Mouse (Mus musculus): ENCODE measurements around the gene Rbms3. TPM values are rescaled to one million over a fixed set of nuclear protein-coding genes. Genes with fewer than 3 reads are reported as not detected.

Rbms3 gene
- polyA plus RNA-seq, 1 experiment from 2014 or later = 86.1 TPM

DNA sequence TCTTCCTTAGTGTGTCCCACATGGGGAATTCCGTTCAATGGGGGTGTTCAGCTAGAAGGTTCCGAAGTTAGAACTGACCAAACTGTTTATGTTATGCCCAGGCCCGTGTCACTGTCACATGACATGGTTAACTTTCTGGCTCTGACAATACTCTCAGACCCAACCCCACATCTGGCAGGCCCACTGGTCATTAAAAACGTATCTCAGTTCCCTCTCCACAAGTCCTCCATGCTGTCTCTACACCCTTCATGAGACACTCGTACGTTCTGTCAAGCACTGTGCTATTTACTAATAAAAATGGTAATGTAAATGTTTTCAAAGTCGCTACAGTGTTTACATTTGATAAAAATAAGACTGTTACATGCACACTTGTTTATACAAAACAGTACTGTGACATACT, 837.9 kb downstream of the Rbms3 start:
- Histone ChIP-seq H3K27ac (replicated peaks; ENCODE audit: low read depth, low read length) (no peak overlapping the region), H3K9me3 (ENCODE audit: control insufficient read depth, low read length) (no peaks in the 10 kb centered on the region), H3K36me3 (ENCODE audit: control insufficient read depth, insufficient read depth, low read length) (0 out of 2 replicates have a peak, but pooled peaks cover 6% of the 10 kb centered on the region), H3K4me2 (ENCODE audit: low read depth, low read length) (no peak overlapping the region), H3K4me3 (ENCODE audit: low read depth, low read length) (no peak overlapping the region), H3K4me1 (ENCODE audit: control insufficient read depth, insufficient read depth, low read length) (peaks cover under 1% of the 10 kb centered on the region; the same call in 1 of the 2 replicates), H3K27me3 (replicated peaks; ENCODE audit: control insufficient read depth, insufficient read depth, low read length) (no peaks in the 10 kb centered on the region), H3K9ac (ENCODE audit: low read depth, low read length) (no peak overlapping the region)
- 77% methylated on average over 7 of the region's 7 CpGs for WGBS
- DNase-seq (ENCODE audit: low spot score) = no peak
- no peak for ATAC-seq (ENCODE audit: low read depth)

GRCm38 (mm10) chr9:116786136-116787046, 843.3 kb downstream of the Rbms3 start:
- Histone ChIP-seq H3K36me3 (ENCODE audit: control insufficient read depth, insufficient read depth, low read length) (0 out of 2 replicates have a peak, but pooled peaks cover 6% of the 10 kb centered on the region), H3K4me1 (ENCODE audit: control insufficient read depth, insufficient read depth, low read length) (peaks cover 6% of the 10 kb centered on the region; the same call in 1 of the 2 replicates), H3K27ac (replicated peaks; ENCODE audit: low read depth, low read length) (peak overlapping the region; percentile 66), H3K9ac (ENCODE audit: low read depth, low read length) (no peak overlapping the region), H3K9me3 (ENCODE audit: control insufficient read depth, low read length) (no peaks in the 10 kb centered on the region), H3K4me2 (ENCODE audit: low read depth, low read length) (no peak overlapping the region), H3K27me3 (replicated peaks; ENCODE audit: control insufficient read depth, insufficient read depth, low read length) (no peaks in the 10 kb centered on the region), H3K4me3 (ENCODE audit: low read depth, low read length) (no peak overlapping the region)
- DNase-seq (ENCODE audit: low spot score) (peak; percentile 48), ATAC-seq (ENCODE audit: low read depth) (no peak)
- 37% methylated on average over 11 of the region's 11 CpGs for WGBS

DNA sequence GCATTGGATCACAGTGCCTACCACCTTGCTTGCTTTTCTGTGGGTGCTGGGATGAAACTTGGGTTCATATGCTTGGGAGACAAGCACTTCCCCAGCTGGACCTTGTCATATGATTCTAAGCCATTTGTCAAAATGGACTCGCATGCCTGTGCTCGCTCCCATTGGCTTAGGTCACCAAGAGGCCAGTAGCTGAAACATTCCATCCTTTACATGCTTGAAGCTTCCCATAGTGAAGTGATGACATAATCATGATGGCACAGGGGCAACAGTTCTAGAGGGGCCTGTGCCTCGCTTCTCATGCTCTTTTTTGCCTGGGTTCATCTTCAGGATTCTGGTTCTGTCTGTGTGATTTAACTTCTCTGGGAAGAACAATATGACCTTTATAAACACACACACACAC, 857.9 kb downstream of the Rbms3 start:
- Histone ChIP-seq H3K27ac (replicated peaks; ENCODE audit: low read depth, low read length) (no peak overlapping the region), H3K9me3 (ENCODE audit: control insufficient read depth, low read length) (no peaks in the 10 kb centered on the region), H3K36me3 (ENCODE audit: control insufficient read depth, insufficient read depth, low read length) (no peaks in the 10 kb centered on the region), H3K4me2 (ENCODE audit: low read depth, low read length) (no peak overlapping the region), H3K27me3 (replicated peaks; ENCODE audit: control insufficient read depth, insufficient read depth, low read length) (no peaks in the 10 kb centered on the region), H3K9ac (ENCODE audit: low read depth, low read length) (no peak overlapping the region), H3K4me3 (ENCODE audit: low read depth, low read length) (no peak overlapping the region), H3K4me1 (ENCODE audit: control insufficient read depth, insufficient read depth, low read length) (no peaks in the 10 kb centered on the region)
- WGBS = 68% methylated on average over 3 of the region's 3 CpGs
- ATAC-seq (ENCODE audit: low read depth) (no peak), DNase-seq (ENCODE audit: low spot score) (peak; percentile 61)

DNA sequence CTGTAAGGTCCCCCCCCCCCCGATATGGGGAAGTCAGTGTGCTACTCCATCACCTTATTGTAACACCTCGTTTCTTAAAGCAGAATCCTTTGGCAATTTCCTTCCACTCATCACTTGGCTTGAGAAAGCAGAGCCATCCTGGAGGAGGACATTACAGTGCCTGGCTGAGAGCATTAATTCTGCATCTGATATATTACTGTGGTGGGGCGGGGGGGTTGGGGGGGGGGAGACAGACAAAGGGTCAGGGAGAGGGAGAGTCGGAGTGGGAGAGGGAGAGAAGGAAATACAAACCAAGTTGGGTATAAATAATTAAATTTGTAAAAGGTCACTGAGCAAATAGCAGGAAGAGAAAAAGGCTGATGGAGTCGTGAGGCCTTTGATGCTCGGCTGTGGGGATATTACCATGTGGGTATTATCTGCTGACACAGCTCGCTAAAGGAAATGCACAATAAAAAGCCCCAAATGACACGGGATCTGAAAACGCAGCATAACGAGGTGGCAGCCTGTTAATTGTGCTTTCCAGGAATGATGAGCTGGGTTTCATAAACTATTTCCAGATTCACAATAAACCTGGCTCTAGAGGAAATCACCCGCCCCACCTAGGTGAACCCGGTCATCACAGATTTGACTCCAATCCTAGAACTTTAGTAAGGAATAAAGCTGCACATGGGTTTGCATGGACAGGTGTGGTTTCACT, 860.2 kb downstream of the Rbms3 start:
- no peak overlapping the region for H3K4me2 ChIP-seq (ENCODE audit: low read depth, low read length)
- no peak overlapping the region for H3K4me3 ChIP-seq (ENCODE audit: low read depth, low read length)
- no peaks in the 10 kb centered on the region for H3K27me3 ChIP-seq (replicated peaks; ENCODE audit: control insufficient read depth, insufficient read depth, low read length)
- no peaks in the 10 kb centered on the region for H3K36me3 ChIP-seq (ENCODE audit: control insufficient read depth, insufficient read depth, low read length)
- ATAC-seq (ENCODE audit: low read depth) (no peak), DNase-seq (ENCODE audit: low spot score) (no peak)
- H3K9me3 ChIP-seq (ENCODE audit: control insufficient read depth, low read length) = no peaks in the 10 kb centered on the region
- no peaks in the 10 kb centered on the region for H3K4me1 ChIP-seq (ENCODE audit: control insufficient read depth, insufficient read depth, low read length)
- WGBS = 48% methylated on average over 12 of the region's 12 CpGs
- no peak overlapping the region for H3K9ac ChIP-seq (ENCODE audit: low read depth, low read length)
- no peak overlapping the region for H3K27ac ChIP-seq (replicated peaks; ENCODE audit: low read depth, low read length)

DNA sequence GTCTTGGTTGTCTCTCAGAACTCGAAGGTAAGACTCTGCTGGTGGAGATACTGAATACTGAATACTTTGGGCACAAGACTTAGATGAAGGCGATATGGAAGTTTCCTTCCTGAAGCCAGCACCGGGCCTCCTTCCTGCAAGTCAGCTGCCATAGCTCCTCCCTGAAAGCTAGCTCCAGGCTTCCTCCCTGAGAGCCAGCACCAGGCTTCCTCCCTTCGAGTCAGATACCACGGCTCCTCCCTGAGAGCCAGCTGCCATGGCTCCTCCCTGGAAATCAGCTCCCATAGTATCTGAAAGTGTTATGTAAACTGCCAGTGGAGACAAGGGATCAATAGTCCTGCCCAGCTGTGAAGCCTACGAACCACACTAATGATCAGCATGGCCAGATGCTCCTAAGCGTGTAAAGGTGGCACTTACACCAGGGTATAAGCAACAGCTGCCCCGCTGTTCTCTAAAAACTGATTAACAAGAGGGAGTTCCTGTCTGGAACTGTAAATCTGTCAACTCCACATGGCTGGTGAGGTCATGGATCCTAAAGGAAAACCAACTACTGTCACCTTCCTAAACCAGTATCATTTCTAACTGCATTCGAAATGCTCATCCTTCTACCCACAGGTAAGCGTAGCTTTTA, 867.2 kb downstream of the Rbms3 start:
- Histone ChIP-seq H3K9ac (ENCODE audit: low read depth, low read length) (no peak overlapping the region), H3K4me1 (ENCODE audit: control insufficient read depth, insufficient read depth, low read length) (no peaks in the 10 kb centered on the region), H3K9me3 (ENCODE audit: control insufficient read depth, low read length) (no peaks in the 10 kb centered on the region), H3K27me3 (replicated peaks; ENCODE audit: control insufficient read depth, insufficient read depth, low read length) (no peaks in the 10 kb centered on the region), H3K4me2 (ENCODE audit: low read depth, low read length) (no peak overlapping the region), H3K36me3 (ENCODE audit: control insufficient read depth, insufficient read depth, low read length) (no peaks in the 10 kb centered on the region), H3K27ac (replicated peaks; ENCODE audit: low read depth, low read length) (no peak overlapping the region), H3K4me3 (ENCODE audit: low read depth, low read length) (no peak overlapping the region)
- ATAC-seq (ENCODE audit: low read depth) = 0 out of 2 replicates have a peak, but pooled peaks have one; percentile 15
- DNase-seq (ENCODE audit: low spot score) = peak; percentile 22
- WGBS = 65% methylated on average over 10 of the region's 10 CpGs

DNA sequence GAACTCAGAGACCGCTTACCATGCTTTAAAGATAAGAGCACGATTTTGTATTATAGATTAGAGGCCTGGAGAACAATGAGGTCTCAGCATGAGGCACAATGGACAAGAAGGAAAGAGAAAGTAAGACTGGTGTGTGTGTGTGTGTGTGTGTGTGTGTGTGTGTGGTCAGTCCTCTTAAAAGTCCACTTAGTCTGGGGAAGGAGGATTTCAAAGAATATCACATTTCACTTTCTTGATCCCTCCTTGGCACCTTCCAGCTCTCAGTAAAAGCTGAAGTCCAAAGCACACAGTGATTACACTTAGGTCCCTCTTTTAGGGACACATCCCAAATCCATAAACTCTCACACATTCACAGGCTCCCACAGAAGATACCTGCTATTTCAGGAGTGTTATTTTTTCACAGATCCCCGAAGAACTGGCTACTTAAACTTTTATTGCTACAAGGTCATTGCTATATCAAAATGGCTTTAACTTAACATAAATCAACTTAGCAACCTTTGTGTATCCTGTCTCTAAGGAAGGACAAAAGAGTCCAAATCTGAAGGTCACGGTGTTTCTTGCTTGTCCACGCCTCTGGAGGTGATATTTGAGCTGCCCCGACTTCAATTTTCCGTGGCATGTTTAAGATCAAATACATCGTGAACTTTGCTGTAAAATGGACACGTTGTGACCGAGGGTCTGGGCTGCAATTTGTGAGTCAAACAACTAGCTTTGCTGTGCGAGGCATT, 880.7 kb downstream of the Rbms3 start:
- Histone ChIP-seq H3K27ac (replicated peaks; ENCODE audit: low read depth, low read length) (0 out of 2 replicates have a peak overlapping the region, but pooled peaks have one; percentile 18), H3K9me3 (ENCODE audit: control insufficient read depth, low read length) (0 out of 2 replicates have a peak, but pooled peaks cover 3% of the 10 kb centered on the region), H3K4me1 (ENCODE audit: control insufficient read depth, insufficient read depth, low read length) (0 out of 2 replicates have a peak, but pooled peaks cover 3% of the 10 kb centered on the region), H3K9ac (ENCODE audit: low read depth, low read length) (no peak overlapping the region), H3K27me3 (replicated peaks; ENCODE audit: control insufficient read depth, insufficient read depth, low read length) (no peaks in the 10 kb centered on the region), H3K4me2 (ENCODE audit: low read depth, low read length) (no peak overlapping the region), H3K4me3 (ENCODE audit: low read depth, low read length) (no peak overlapping the region), H3K36me3 (ENCODE audit: control insufficient read depth, insufficient read depth, low read length) (no peaks in the 10 kb centered on the region)
- 34% methylated on average over 11 of the region's 11 CpGs for WGBS
- ATAC-seq (ENCODE audit: low read depth) (0 out of 2 replicates have a peak, but pooled peaks have one; percentile 50), DNase-seq (ENCODE audit: low spot score) (no peak)

DNA sequence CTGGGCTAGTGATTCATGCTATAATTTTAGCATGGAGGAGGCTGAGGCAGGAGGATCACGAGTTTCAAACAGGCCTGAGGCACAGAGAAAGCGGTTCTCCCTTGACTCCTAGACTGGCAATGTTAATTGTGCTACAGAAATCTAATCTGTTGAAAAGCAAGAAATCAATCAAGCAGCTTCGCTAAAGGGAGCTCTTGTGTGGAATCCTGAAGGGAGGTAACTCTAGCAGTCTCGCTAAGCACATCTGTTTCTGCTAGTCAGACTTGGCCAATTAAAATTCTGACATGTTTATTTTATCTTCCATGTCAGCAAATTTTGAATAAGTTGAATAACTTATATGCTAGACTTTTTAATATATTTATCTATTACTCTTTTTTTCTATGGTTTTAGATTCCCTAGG, 881.4 kb downstream of the Rbms3 start:
- no peaks in the 10 kb centered on the region for H3K27me3 ChIP-seq (replicated peaks; ENCODE audit: control insufficient read depth, insufficient read depth, low read length)
- DNase-seq (ENCODE audit: low spot score) = peak; percentile 55
- H3K9me3 ChIP-seq (ENCODE audit: control insufficient read depth, low read length) = 0 out of 2 replicates have a peak, but pooled peaks cover 3% of the 10 kb centered on the region
- no peak overlapping the region for H3K4me3 ChIP-seq (ENCODE audit: low read depth, low read length)
- no peak for ATAC-seq (ENCODE audit: low read depth)
- H3K36me3 ChIP-seq (ENCODE audit: control insufficient read depth, insufficient read depth, low read length) = no peaks in the 10 kb centered on the region
- H3K4me2 ChIP-seq (ENCODE audit: low read depth, low read length) = no peak overlapping the region
- H3K27ac ChIP-seq (replicated peaks; ENCODE audit: low read depth, low read length) = 0 out of 2 replicates have a peak overlapping the region, but pooled peaks have one; percentile 18
- 32% methylated on average over 4 of the region's 4 CpGs for WGBS
- 0 out of 2 replicates have a peak, but pooled peaks cover 3% of the 10 kb centered on the region for H3K4me1 ChIP-seq (ENCODE audit: control insufficient read depth, insufficient read depth, low read length)
- H3K9ac ChIP-seq (ENCODE audit: low read depth, low read length) = no peak overlapping the region

- Histone ChIP-seq H3K4me2 (ENCODE audit: low read depth, low read length) (no peak overlapping the region), H3K4me1 (ENCODE audit: control insufficient read depth, insufficient read depth, low read length) (0 out of 2 replicates have a peak, but pooled peaks cover 3% of the 10 kb centered on the region), H3K27ac (replicated peaks; ENCODE audit: low read depth, low read length) (no peak overlapping the region), H3K4me3 (ENCODE audit: low read depth, low read length) (no peak overlapping the region), H3K27me3 (replicated peaks; ENCODE audit: control insufficient read depth, insufficient read depth, low read length) (no peaks in the 10 kb centered on the region), H3K9me3 (ENCODE audit: control insufficient read depth, low read length) (0 out of 2 replicates have a peak, but pooled peaks cover 3% of the 10 kb centered on the region), H3K36me3 (ENCODE audit: control insufficient read depth, insufficient read depth, low read length) (no peaks in the 10 kb centered on the region), H3K9ac (ENCODE audit: low read depth, low read length) (no peak overlapping the region)
- WGBS = 91% methylated on average over 3 of the region's 3 CpGs
- ATAC-seq (ENCODE audit: low read depth) = no peak
- DNase-seq (ENCODE audit: low spot score) = no peak
Measured at GRCm38 (mm10) chr9:116746871-116747270, 882.8 kb downstream of the Rbms3 start.
